Mouse (Mus musculus) 416B (cell line): ENCODE data around the gene Cct6b.

Experiments used
- DNase-seq: peaks from one replicate; pipeline ENCODE4 v3.0.0; 2011; ENCODE audit warnings: low read depth

Gene Cct6b

GRCm38 (mm10) chr11:82763742-82764437, at the start of gene Cct6b, which contains the start of gene Zfp830:
Gene Cct6b, minus strand, starts transcription at chr11:82764321.
Gene Zfp830, plus strand, starts transcription at chr11:82764345.
- peak; percentile 96 for DNase-seq

GRCm38 (mm10) chr11:82808485-82808884, 44.4 kb upstream of the Cct6b start:
- no peak for DNase-seq

- DNase-seq, result peak; percentile 14
Observed at GRCm38 (mm10) chr11:82807370-82807769, 43.2 kb upstream of the Cct6b start.

GRCm38 (mm10) chr11:82806656-82807055, 42.5 kb upstream of the Cct6b start:
- DNase-seq, result peak; percentile 9

- DNase-seq, result no peak
Observed at GRCm38 (mm10) chr11:82783453-82783852, 19.3 kb upstream of the Cct6b start.

GRCm38 (mm10) chr11:82782197-82782596, 18.1 kb upstream of the Cct6b start:
- no peak for DNase-seq

GRCm38 (mm10) chr11:82780983-82781903, 17.1 kb upstream of the Cct6b start, which contains the start of gene Lig3:
Gene Lig3, plus strand, starts transcription at chr11:82781108.
- DNase-seq, result peak; percentile 93

- peak; percentile 32 for DNase-seq
Observed at GRCm38 (mm10) chr11:82780134-82780533, 16.0 kb upstream of the Cct6b start.

- no peak for DNase-seq
Observed at GRCm38 (mm10) chr11:82764438-82764924, 360 bp upstream of the Cct6b start.

GRCm38 (mm10) chr11:82763261-82763660, 860 bp downstream of the Cct6b start:
- peak; percentile 36 for DNase-seq

GRCm38 (mm10) chr11:82762286-82762829, 1.8 kb downstream of the Cct6b start:
- no peak for DNase-seq

GRCm38 (mm10) chr11:82755919-82756318, 8.2 kb downstream of the Cct6b start:
- DNase-seq, result no peak

GRCm38 (mm10) chr11:82752349-82753115, 11.6 kb downstream of the Cct6b start:
- peak; percentile 58 for DNase-seq

- DNase-seq, result peak; percentile 91
Observed at GRCm38 (mm10) chr11:82746857-82747366, 17.2 kb downstream of the Cct6b start.

- DNase-seq, result peak; percentile 80
Observed at GRCm38 (mm10) chr11:82746138-82746537, 18.0 kb downstream of the Cct6b start.

GRCm38 (mm10) chr11:82739006-82739405, 25.1 kb downstream of the Cct6b start:
- DNase-seq, result peak; percentile 39

GRCm38 (mm10) chr11:82734227-82734626, 29.9 kb downstream of the Cct6b start:
- DNase-seq, result peak; percentile 33

GRCm38 (mm10) chr11:82726862-82727261, 37.3 kb downstream of the Cct6b start:
- DNase-seq, result no peak

GRCm38 (mm10) chr11:82719294-82719693, 44.8 kb downstream of the Cct6b start:
- no peak for DNase-seq

- no peak for DNase-seq
Observed at GRCm38 (mm10) chr11:82712681-82713080, 51.4 kb downstream of the Cct6b start.

- DNase-seq, result peak; percentile 24
Observed at GRCm38 (mm10) chr11:82708934-82709333, 55.2 kb downstream of the Cct6b start.
